Mouse (Mus musculus): ENCODE data around the gene Ap5b1.
A peak's percentile ranks its signal among the peaks of the same experiment; 100 is the strongest.

The Ap5b1 gene

GRCm38 (mm10) chr19:5567534-5568469 is at the start of gene Ap5b1:
Gene Ap5b1, plus strand, starts transcription at chr19:5568025.
- peak; percentile 92 for DNase-seq (ENCODE audit: extremely low spot score)

DNA sequence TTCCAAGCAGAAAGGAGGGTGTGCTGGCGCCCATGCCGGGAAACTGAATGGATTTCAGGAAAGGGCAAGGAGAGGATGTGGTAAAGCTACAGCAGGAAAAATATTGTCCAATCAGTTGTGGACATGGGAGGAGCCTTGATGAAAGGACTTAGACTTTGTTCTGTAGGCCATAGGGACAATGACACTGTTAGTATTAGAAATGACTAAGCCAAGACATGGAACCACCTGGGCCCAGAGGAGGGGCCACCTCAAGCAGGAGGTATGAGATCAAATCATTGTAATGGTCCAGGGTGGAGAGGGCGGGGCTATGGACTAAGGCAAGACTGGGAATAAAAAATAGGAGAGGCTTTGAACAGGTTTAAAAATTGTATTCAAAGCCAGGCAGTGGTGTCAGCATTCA is 49.1 kb upstream of the Ap5b1 start:
- DNase-seq (ENCODE audit: extremely low spot score), result no peak

DNA sequence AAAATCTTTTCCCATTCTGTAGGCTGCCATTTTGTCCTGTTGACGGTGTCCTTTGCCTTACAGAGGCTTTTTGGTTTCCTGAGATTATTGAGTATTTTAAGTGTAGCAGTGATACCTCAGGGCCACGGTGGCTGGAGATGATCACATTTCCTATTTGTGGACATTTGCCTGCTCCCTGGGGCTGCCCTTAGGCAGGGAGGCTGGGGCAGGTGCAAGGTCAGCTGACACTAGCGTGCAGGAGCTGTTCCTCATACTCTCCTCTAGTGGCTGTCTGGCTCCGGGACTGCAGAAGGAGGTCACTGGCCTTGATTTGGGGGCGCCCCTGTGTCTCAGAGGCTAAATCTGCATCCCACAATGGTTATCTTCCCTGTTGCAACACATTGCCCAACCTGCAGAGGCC is 42.6 kb upstream of the Ap5b1 start:
- DNase-seq (ENCODE audit: extremely low spot score), result no peak

DNA sequence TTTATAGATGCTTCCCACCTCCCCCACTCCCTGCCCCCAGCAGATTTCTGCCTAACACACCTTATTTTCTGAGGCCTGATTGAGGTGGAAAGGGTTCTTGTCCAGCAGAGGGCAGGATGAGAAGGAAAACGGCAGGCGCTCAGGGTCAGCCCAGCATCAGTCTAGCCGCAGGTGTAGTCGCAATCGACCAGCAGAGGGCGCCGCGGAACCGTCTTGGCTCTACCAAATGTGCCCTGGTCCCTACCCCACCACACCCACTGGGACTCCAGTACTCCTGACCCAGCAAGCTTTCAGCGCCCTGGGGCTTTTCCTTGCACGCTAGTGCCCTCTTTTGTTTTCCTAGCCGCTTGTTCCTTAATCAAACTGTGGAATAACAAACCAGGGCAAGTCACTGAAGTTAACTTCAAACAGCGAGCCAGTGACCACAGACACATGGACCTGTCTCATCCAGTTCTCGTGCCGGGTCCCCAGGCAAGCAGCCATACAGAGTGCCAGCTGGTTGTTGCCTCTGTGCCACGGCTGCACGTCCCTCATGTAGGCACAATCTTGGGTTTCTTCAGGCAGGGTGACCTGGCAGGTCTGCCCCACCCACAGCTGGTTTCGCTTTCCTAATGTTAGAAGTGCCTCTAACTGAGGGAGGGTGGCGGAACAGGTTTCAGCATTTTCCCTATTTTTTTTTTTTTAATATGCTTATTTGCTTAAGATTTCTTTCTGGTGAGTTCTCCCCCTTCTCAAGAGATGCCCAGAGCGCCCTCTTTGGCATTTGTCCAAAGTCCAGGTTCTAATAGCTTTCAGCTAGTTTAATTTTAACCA is 38.3 kb upstream of the Ap5b1 start:
- peak; percentile 94 for DNase-seq (ENCODE audit: extremely low spot score)

- no peak for DNase-seq (ENCODE audit: extremely low spot score)
Measured at GRCm38 (mm10) chr19:5530138-5530524, 37.7 kb upstream of the Ap5b1 start.

DNA sequence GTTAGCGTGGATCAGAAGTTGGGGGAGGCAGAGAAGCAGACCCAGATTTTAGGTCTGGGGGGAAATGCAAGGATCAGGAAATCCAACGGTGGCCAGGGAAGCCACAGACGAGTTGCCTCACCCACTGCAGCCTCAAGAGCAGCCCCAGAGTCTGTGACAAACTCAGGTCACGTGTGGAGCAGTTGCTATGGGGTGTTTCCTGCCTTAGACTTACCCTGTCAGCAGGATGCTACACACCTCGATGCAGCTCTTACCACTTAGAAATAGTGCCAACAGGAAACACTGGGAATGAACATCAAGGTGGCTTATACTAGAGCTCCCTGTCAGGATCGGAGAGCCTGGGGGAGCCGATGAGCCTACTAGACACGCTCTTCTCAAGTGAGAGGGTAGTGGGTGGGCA is 35.3 kb upstream of the Ap5b1 start:
- DNase-seq (ENCODE audit: extremely low spot score), result no peak

DNA sequence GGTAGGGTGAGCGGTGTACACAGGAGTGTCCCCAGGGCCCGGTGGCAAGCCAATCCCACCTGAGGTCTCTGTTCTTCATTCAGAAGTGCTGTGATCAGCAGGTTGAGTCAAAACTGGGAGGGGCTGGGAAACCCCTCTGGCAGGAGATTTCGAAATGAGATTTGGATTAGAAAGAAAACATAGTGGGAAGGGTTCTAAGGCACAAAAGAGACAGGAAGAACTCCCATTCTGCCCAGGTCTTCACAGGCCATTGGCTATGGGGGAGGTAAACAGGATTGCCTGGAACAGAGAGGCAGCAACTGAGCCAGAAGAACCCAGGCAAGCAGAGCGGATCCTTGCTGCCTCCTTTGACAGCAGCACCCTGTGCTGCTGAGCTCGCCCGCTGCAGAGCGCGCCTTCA is 29.0 kb upstream of the Ap5b1 start:
- DNase-seq (ENCODE audit: extremely low spot score), result no peak

DNA sequence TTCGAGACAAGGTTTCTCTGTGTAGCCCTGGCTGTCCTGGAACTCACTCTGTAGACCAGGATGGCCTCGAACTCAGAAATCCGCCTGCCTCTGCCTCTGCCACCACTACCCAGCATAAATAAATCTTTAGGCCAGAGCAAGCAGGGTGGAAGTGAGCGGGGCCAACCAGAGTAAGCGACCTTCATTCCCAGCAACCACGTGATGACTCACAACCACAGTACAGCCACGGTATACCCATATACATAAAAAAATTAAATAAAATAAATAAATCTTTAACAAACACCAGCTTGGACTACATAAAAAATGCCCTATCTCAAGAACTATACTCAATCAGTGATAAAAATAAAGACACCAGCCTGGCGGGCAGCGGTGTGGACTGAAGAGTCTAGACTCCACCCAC is 24.5 kb upstream of the Ap5b1 start:
- no peak for DNase-seq (ENCODE audit: extremely low spot score)

DNA sequence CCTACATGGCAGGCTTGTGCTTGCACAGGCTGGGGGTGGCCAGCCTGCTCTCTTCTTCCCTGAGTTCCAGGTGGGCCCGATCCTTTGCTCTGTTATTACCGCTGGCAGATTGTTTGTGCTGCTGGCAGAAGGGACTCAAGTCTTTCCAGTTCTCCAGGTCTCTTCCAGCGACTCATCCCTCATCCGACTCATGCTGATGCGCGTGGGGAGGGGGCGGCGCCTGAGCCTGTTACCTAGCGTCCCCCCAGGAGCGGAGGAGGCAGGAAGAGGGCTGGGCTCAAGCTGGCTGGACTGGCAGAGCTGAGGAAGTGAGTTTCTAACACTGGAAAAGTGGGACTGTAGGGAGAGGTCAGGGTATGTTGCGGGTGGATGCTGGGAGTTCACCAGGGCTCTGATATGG is 23.8 kb upstream of the Ap5b1 start:
- no peak for DNase-seq (ENCODE audit: extremely low spot score)

DNA sequence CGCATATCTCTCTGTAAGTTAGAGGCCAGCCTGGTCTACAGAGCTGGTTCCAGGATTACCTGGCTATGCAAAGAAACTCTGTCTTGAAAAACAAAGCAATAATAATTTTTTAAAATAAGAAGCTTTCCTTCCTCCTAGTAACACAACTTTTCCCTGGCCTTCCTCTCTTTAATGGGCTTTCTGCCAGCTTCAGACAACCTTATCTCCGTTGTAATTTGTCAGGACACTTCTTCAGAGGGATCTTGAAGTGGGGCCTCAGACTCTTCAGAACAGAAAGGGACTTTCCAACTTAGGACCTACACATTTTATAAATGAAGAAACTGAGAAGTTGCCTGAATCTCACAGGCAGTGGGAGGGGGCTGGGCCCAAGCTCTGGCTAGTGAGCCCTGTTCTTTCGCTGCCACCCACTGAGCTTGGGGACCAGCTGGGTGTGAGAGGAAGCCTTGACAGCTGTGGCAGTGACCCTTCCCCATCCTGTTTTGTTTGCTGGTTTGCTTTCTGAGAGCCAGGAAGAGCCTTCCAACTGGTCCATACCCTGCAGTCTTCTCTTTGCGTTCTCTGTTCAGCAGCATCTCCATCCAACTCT is 20.3 kb upstream of the Ap5b1 start:
- no peak for DNase-seq (ENCODE audit: extremely low spot score)

DNA sequence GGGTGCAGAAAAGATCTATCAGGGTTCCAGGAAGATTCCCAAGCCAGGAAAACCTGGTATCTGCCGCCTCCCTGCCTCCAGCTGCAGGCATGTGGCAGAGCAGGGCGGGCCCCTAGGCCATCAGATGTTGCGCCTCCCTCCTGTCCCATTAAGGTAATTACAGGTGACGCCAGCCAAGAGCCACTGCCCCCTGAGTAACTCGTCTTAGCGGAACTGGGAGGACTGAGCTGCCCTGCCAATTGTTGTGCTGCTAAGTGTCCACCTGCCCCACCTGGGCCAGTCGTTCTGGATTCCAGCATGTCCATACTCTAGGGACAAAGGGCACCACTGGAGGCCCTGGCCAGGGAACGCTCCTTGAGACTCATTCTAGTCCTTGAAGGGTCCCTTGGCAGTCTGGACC is 14.0 kb upstream of the Ap5b1 start:
- no peak for DNase-seq (ENCODE audit: extremely low spot score)

DNA sequence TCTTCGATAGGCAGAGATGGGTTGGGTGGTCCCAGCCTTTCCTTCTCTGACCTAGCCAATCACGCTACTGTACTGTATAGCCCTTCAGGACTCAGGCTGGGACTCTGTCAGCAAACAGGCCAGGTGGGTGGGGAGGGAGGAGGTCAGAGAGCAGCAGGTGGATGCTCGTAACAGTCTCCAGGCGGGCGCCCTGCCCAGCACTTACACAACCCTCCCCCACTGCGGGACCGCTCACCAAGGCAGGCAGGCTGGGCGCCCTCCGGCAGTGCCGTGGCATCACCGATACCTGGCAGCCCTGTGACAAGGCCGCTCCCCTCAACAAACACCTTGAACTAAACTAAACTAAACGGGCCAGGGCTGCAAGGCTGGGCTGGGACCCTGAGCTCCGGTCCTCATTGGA is 13.6 kb upstream of the Ap5b1 start:
- DNase-seq (ENCODE audit: extremely low spot score), result no peak

GRCm38 (mm10) chr19:5558169-5558568 is 9.7 kb upstream of the Ap5b1 start:
- DNase-seq (ENCODE audit: extremely low spot score), result no peak

DNA sequence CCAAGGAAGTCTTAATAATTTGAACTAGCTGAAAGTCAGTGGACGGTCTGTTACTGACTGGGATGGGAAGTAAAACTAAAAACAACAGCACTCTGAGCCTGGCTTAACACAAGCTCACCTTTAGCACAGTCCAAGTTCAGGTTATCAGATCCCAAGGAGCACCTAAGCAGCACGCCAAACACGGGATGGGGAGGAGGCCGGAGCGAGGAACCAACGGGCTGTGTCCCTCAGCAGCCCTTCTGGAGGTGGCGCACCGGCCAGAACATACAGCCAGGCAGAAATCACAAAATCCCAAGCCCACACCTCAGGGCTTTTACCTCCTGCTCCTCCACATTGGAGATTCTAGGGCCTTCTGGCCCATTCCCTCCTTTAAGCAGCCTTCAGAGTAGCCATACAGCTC is 9.1 kb upstream of the Ap5b1 start:
- DNase-seq (ENCODE audit: extremely low spot score), result no peak

- no peak for DNase-seq (ENCODE audit: extremely low spot score)
Measured at GRCm38 (mm10) chr19:5559229-5559628, 8.6 kb upstream of the Ap5b1 start.

DNA sequence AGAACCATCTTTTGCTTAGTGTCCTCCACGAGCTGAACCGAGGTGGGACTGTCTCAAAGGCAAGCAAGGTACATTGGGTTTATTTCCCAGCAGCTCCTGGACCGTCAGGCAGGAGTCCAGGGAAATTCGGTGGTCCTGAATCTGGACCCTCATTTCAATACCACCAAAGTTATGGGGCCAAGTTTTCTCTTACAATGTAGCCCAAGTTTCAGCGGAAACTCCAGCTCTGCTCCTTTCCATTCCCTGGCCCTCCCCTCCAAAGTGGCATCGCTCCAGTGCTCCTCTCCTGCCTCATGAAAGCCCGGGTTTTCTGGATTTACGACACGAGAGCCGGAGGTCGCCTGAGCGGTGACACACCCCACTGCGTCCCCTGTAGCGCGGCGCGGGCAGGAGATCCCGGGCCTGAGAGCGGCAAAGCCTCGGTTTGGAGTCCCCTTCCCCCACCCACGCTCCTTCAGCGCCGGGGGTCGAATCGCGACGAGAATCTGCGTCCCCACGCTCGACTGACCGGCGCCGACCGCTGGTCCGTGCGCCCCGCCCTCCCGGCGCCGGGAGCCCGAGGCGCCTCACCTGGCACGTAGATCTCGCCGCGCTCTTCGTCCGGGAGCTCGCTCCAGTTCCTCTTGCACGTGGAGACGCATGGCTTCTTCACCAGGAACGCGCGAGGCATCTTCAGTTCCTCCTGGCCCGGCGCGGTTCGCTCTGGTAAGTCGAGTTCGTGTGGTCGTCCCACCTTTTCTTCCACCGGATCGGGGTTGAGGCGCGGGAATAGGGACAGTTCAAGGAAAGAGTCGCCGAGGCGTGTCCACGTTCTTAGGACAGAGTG is 8.0 kb upstream of the Ap5b1 start:
- DNase-seq (ENCODE audit: extremely low spot score), result no peak

DNA sequence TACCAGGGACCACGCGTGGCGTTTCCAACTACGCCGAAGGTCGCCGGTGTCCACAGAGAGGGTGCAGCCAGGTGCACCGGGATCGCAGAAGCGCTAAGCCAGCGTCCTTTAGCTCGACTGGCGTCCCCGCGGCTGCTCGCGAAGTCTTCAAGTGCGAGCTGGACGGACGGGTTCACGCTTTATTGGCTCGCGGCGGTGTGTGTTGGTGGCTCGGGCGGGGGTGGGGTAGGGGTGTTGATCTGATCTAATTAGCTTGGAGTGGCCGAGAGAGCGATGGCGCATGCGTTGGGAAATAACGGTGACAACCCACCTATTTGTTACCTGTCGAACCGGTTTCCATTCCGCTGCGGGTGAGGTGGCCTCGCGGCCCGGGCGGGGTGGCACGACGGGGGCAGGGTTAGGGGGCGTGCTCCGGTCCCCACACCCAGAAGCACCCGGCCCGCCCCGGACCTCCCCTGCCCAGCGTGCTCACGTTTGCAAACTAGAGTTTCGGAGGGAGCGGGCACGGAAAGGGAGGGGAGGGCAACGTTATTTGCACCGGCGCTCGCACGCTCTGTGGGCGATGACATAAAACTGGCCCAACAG is 7.3 kb upstream of the Ap5b1 start, which contains the start of gene Ovol1:
Gene Ovol1, minus strand, starts transcription at position 190 of the 585 bp plus-strand sequence.
- DNase-seq (ENCODE audit: extremely low spot score), result peak; percentile 38

GRCm38 (mm10) chr19:5561252-5561790 is 6.5 kb upstream of the Ap5b1 start:
- no peak for DNase-seq (ENCODE audit: extremely low spot score)

DNA sequence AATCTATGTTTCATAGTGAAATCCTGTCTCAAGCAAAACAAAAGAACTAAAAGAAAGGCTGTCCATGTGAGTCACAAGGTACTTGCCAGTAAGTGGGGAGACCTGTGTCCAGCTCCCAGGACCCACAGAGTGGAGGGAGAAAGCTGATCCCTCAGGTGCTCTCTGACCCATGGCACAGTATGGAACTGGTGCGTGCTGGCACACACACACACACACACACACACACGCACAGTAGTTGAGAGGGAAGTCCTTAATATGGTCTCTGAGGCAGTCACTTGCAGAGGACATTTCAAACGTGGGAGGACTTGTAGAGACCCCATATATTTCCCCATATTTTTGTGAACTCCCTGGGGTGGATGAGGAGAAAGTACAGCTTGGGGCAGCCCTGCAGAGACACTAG is 5.9 kb upstream of the Ap5b1 start:
- DNase-seq (ENCODE audit: extremely low spot score), result no peak

DNA sequence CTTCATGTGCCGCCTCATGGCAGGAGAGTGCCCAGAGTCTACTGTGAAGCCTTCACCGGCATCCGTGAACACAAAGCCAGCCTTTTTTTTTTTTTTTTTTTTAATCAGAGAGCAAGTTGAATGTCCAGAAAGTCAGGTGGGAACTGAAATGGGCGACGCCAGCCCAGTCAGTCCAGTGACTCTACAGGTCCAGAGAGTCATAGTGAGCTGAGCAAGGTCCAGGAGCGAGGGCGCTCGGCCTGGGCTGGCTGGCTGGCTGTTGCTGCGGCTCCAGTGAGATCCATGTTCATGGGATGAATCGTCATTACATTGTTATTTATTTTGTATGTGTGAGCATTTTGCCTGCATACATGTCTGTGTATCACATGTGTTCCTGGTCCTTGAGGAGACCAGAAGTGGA is 5.0 kb upstream of the Ap5b1 start:
- no peak for DNase-seq (ENCODE audit: extremely low spot score)

DNA sequence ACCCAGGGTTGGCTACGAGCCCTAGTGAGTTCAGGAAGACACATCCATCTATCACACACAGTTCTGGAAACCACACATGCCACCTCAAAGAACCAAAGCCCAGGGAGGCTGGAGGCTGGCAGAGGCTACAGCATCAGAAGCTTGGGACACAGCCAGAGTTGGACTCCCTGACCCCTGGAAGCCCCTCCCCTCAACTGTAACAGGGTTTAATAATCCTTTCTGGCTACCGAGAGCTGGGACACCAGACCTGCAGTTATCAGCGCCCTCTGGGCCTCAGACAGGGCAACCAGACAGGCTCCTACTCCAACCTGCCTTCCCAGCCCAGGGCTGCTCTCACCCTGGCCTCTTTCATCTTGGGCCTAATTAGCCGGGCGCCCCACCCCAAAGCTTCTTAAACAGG is 1.5 kb upstream of the Ap5b1 start:
- no peak for DNase-seq (ENCODE audit: extremely low spot score)
